Comparison of ENCODE assay signal across 10 mouse cellular contexts in genomic region chr6:115990479-115990878, GRCm38 (mm10). TPM values are rescaled to one million over a fixed set of nuclear protein-coding genes. Genes with fewer than 3 reads are reported as not detected.
DNase-seq lines count a peak whose midpoint lies in the region; ATAC-seq and TF ChIP-seq lines count a peak whose summit lies in the region.
"Had no signal": no experiment of that assay in that cellular context is flagged by ENCODE, and none has a peak within 500 bp of the region (broad histone marks: within the 10 kb centered on the region; RNA-seq: fewer than 3 reads in every experiment).

No protein-coding gene starts in this region.

- WGBS in lung, postnatal 0 days, result 70% methylated on average over 9 of the region's 9 CpGs
- 84% methylated on average over 9 of the region's 9 CpGs for WGBS in hindbrain, embryonic 15.5 days
- 88% methylated on average over 9 of the region's 9 CpGs for WGBS in neural tube, embryonic 13.5 days

- no peak for ATAC-seq in lung, postnatal 0 days
- no peak for ATAC-seq in hindbrain, embryonic 15.5 days (ENCODE audit: low FRiP score, low read depth)
- ATAC-seq in neural tube, embryonic 13.5 days (ENCODE audit: low read depth), result no peak

- no peaks in the 10 kb centered on the region for H3K36me3 ChIP-seq in lung, postnatal 0 days (ENCODE audit: insufficient read depth, low read length)
- no peaks in the 10 kb centered on the region for H3K36me3 ChIP-seq in hindbrain, embryonic 15.5 days
- H3K36me3 ChIP-seq in neural tube, embryonic 13.5 days, result no peaks in the 10 kb centered on the region

- H3K27ac ChIP-seq in lung, postnatal 0 days (ENCODE audit: low read length), result no peak overlapping the region
- no peak overlapping the region for H3K27ac ChIP-seq in hindbrain, embryonic 15.5 days (replicated peaks)
- H3K27ac ChIP-seq in neural tube, embryonic 13.5 days (replicated peaks), result no peak overlapping the region

- TF ChIP-seq EP300 in lung, postnatal 0 days (IDR thresholded peaks at IDR 0.05), result no peak

- no peaks in the 10 kb centered on the region for H3K27me3 ChIP-seq in lung, postnatal 0 days (replicated peaks; ENCODE audit: insufficient read depth, low read length)
- peaks cover 35% of the 10 kb centered on the region for H3K27me3 ChIP-seq in hindbrain, embryonic 15.5 days
- peaks cover 42% of the 10 kb centered on the region for H3K27me3 ChIP-seq in neural tube, embryonic 13.5 days

- no peak overlapping the region for H3K9ac ChIP-seq in lung, postnatal 0 days (replicated peaks; ENCODE audit: low read depth)
- no peak overlapping the region for H3K9ac ChIP-seq in hindbrain, embryonic 15.5 days
- H3K9ac ChIP-seq in neural tube, embryonic 13.5 days, result peak overlapping the region; percentile 60

- H3K4me3 ChIP-seq in lung, postnatal 0 days (ENCODE audit: low read depth, low read length), result peak overlapping the region; percentile 76; the same call in 1 of the 2 replicates
- no peak overlapping the region for H3K4me3 ChIP-seq in hindbrain, embryonic 15.5 days
- peak overlapping the region; percentile 53; the same call in 1 of the 2 replicates for H3K4me3 ChIP-seq in neural tube, embryonic 13.5 days

- peaks cover 11% of the 10 kb centered on the region for H3K4me1 ChIP-seq in lung, postnatal 0 days (ENCODE audit: insufficient read depth, low read depth, low read length)
- peaks cover 45% of the 10 kb centered on the region for H3K4me1 ChIP-seq in hindbrain, embryonic 15.5 days (replicated peaks)
- peaks cover 71% of the 10 kb centered on the region for H3K4me1 ChIP-seq in neural tube, embryonic 13.5 days (replicated peaks)

- intact Hi-C loops in heart, postnatal 36 days (cut with DNase I), result no loop called here

- no peak for TF ChIP-seq CTCF in lung, postnatal 0 days (IDR thresholded peaks at IDR 0.05)

- H3K4me2 ChIP-seq in lung, postnatal 0 days (replicated peaks; ENCODE audit: low read depth, low read length), result peak overlapping the region; percentile 74
- peak overlapping the region; percentile 92 for H3K4me2 ChIP-seq in hindbrain, embryonic 15.5 days
- H3K4me2 ChIP-seq in neural tube, embryonic 13.5 days, result peak overlapping the region; percentile 82

- DNase-seq in heart, adult 11 months, result peak; percentile 95
- no peak for DNase-seq in heart, postnatal 36 days
- DNase-seq in lung, postnatal 0 days (ENCODE audit: low spot score), result no peak
- DNase-seq in lung, adult 18-20 months, result no peak
- no peak for DNase-seq in T-cell, adult 2 months (ENCODE audit: low spot score)
- no peak for DNase-seq in urinary bladder, postnatal 4 days (ENCODE audit: low spot score in 2 of 2)

- no peaks in the 10 kb centered on the region for H3K9me3 ChIP-seq in lung, postnatal 0 days (ENCODE audit: low read length)
- H3K9me3 ChIP-seq in hindbrain, embryonic 15.5 days, result no peaks in the 10 kb centered on the region
- no peaks in the 10 kb centered on the region for H3K9me3 ChIP-seq in neural tube, embryonic 13.5 days

RNA-seq across cellular contexts. Expression of gene Plxnd1, which starts 4.3 kb away (rescaled TPM):
- 10 to 100 TPM; 69.9 to 74.6 TPM for total RNA-seq in heart, postnatal 36 days (2021)
- polyA plus RNA-seq in lung, postnatal 0 days (2015; fragmentation: Nextera tagmentation; extraction: Ambion mirVana), result 26.9 and 33.4 TPM in 2 replicates
- 10.8 and 12.7 TPM in 2 replicates for polyA plus RNA-seq in hindbrain, embryonic 15.5 days (2015; fragmentation: Nextera tagmentation; extraction: Ambion mirVana)
- polyA plus RNA-seq in neural tube, embryonic 13.5 days (2015; fragmentation: Nextera tagmentation; extraction: Ambion mirVana), result 13.5 and 17.8 TPM in 2 replicates

RNA-seq across cellular contexts. Expression of gene H1foo, which starts 45.7 kb away (rescaled TPM):
- total RNA-seq in heart, postnatal 36 days (2021), result not detected
- polyA plus RNA-seq in lung, postnatal 0 days (2015; fragmentation: Nextera tagmentation; extraction: Ambion mirVana), result not detected in 2 replicates
- polyA plus RNA-seq in hindbrain, embryonic 15.5 days (2015; fragmentation: Nextera tagmentation; extraction: Ambion mirVana), result not detected in 2 replicates
- polyA plus RNA-seq in neural tube, embryonic 13.5 days (2015; fragmentation: Nextera tagmentation; extraction: Ambion mirVana), result not detected in 2 replicates
- total RNA-seq: left cerebral cortex, postnatal 14 days had no signal
- polyA plus RNA-seq: neural tube, embryonic 14.5 days had no signal

RNA-seq across cellular contexts. Expression of gene Rho, which starts 58.9 kb away (rescaled TPM):
- not detected for total RNA-seq in heart, postnatal 36 days (2021)
- polyA plus RNA-seq in lung, postnatal 0 days (2015; fragmentation: Nextera tagmentation; extraction: Ambion mirVana), result 0.04 TPM in 1 of 2 replicates, not detected in the other
- polyA plus RNA-seq in hindbrain, embryonic 15.5 days (2015; fragmentation: Nextera tagmentation; extraction: Ambion mirVana), result 0.64 and 0.68 TPM in 2 replicates
- polyA plus RNA-seq in neural tube, embryonic 13.5 days (2015; fragmentation: Nextera tagmentation; extraction: Ambion mirVana), result 2.2 and 4.1 TPM in 2 replicates
